24 mouse cellular contexts compared by ENCODE assay signal in genomic region chr4:141030541-141031206, GRCm38 (mm10). TPM values are rescaled to one million over a fixed set of nuclear protein-coding genes. Genes with fewer than 3 reads are reported as not detected.
DNase-seq lines count a peak whose midpoint lies in the region; ATAC-seq and TF ChIP-seq lines count a peak whose summit lies in the region.
"Had no signal": no experiment of that assay in that cellular context is flagged by ENCODE, and none has a peak within 500 bp of the region (broad histone marks: within the 10 kb centered on the region; RNA-seq: fewer than 3 reads in every experiment).

No protein-coding gene starts in this region.

- H3K4me2 ChIP-seq in forebrain, postnatal 0 days (ENCODE audit: low read depth), result no peak overlapping the region
- H3K4me2 ChIP-seq in forebrain, embryonic 12.5 days, result no peak overlapping the region
- H3K4me2 ChIP-seq in hindbrain, embryonic 14.5 days (replicated peaks), result no peak overlapping the region
- H3K4me2 ChIP-seq in hindbrain, postnatal 0 days (ENCODE audit: low read depth, low read length), result no peak overlapping the region
- H3K4me2 ChIP-seq in hindbrain, embryonic 16.5 days (ENCODE audit: low read length), result no peak overlapping the region
- H3K4me2 ChIP-seq: hindbrain, embryonic 15.5 days; kidney, embryonic 15.5 days; limb, embryonic 13.5 days; lung, embryonic 15.5 days; neural tube, embryonic 15.5 days had no signal

- no peaks in the 10 kb centered on the region for H3K9me3 ChIP-seq in forebrain, postnatal 0 days (ENCODE audit: low read length)
- H3K9me3 ChIP-seq in forebrain, embryonic 12.5 days, result no peaks in the 10 kb centered on the region
- H3K9me3 ChIP-seq in hindbrain, embryonic 14.5 days (ENCODE audit: control insufficient read depth, low read length), result no peaks in the 10 kb centered on the region
- no peaks in the 10 kb centered on the region for H3K9me3 ChIP-seq in hindbrain, postnatal 0 days (ENCODE audit: low read length)
- H3K9me3 ChIP-seq in hindbrain, embryonic 16.5 days (ENCODE audit: control insufficient read depth, low read length), result no peaks in the 10 kb centered on the region
- H3K9me3 ChIP-seq: hindbrain, embryonic 15.5 days; kidney, embryonic 15.5 days; limb, embryonic 13.5 days; lung, embryonic 15.5 days; neural tube, embryonic 15.5 days had no signal

- H3K27me3 ChIP-seq in forebrain, postnatal 0 days (ENCODE audit: insufficient read depth, low read length), result no peaks in the 10 kb centered on the region
- H3K27me3 ChIP-seq in forebrain, embryonic 12.5 days, result no peaks in the 10 kb centered on the region
- H3K27me3 ChIP-seq in hindbrain, embryonic 14.5 days (ENCODE audit: control insufficient read depth, insufficient read depth, low read length), result no peaks in the 10 kb centered on the region
- H3K27me3 ChIP-seq in hindbrain, postnatal 0 days (ENCODE audit: insufficient read depth, low read length), result no peaks in the 10 kb centered on the region
- no peaks in the 10 kb centered on the region for H3K27me3 ChIP-seq in hindbrain, embryonic 16.5 days (replicated peaks; ENCODE audit: control insufficient read depth, insufficient read depth, low read length)
- no peaks in the 10 kb centered on the region for H3K27me3 ChIP-seq in thymus, adult 2 months (ENCODE audit: control insufficient read depth, insufficient read depth, low read length)
- H3K27me3 ChIP-seq: hindbrain, embryonic 15.5 days; kidney, embryonic 15.5 days; limb, embryonic 13.5 days; lung, embryonic 15.5 days; neural tube, embryonic 15.5 days; Patski had no signal

- ATAC-seq in forebrain, postnatal 0 days, result no peak
- no peak for ATAC-seq in forebrain, embryonic 12.5 days (ENCODE audit: low FRiP score)
- no peak for ATAC-seq in hindbrain, embryonic 14.5 days (ENCODE audit: low FRiP score)
- no peak for ATAC-seq in hindbrain, postnatal 0 days
- no peak for ATAC-seq in hindbrain, embryonic 16.5 days
- ATAC-seq: intestine, postnatal 0 days; Patski had no signal

- TF ChIP-seq POLR2A in thymus, adult 2 months (IDR thresholded peaks at IDR 0.05; ENCODE audit: control insufficient read depth, extremely low read depth, insufficient read depth, low read length, poor library complexity), result no peak

- peak; percentile 62 to 63 for DNase-seq in cerebellum, adult 18-20 months
- no peak for DNase-seq in cerebellum, postnatal 4 days (ENCODE audit: low spot score in 2 of 2)
- no peak for DNase-seq in forebrain, postnatal 0 days
- DNase-seq in hindbrain, embryonic 14.5 days (ENCODE audit: low spot score), result no peak
- no peak for DNase-seq in hindbrain, postnatal 0 days (ENCODE audit: low spot score)
- no peak for DNase-seq in thymus, adult 2 months
- DNase-seq: adrenal gland, postnatal 10 days; heart, adult 2 months; kidney, postnatal 4 days; lung, postnatal 4 days had no signal

- 0 out of 2 replicates have a peak overlapping the region, but pooled peaks have one; percentile 3 for H3K9ac ChIP-seq in forebrain, postnatal 0 days
- H3K9ac ChIP-seq in forebrain, embryonic 12.5 days, result no peak overlapping the region
- H3K9ac ChIP-seq in hindbrain, embryonic 14.5 days, result peak overlapping the region; percentile 11; the same call in 1 of the 2 replicates
- H3K9ac ChIP-seq in hindbrain, postnatal 0 days (replicated peaks; ENCODE audit: low read length), result no peak overlapping the region
- H3K9ac ChIP-seq in hindbrain, embryonic 16.5 days (ENCODE audit: low read depth, low read length), result peak overlapping the region; percentile 31
- H3K9ac ChIP-seq: hindbrain, embryonic 15.5 days; kidney, embryonic 15.5 days; limb, embryonic 13.5 days; liver, embryonic 14.5 days; lung, embryonic 15.5 days; neural tube, embryonic 15.5 days had no signal

- H3K27ac ChIP-seq in forebrain, postnatal 0 days (ENCODE audit: low read depth, low read length), result no peak overlapping the region
- H3K27ac ChIP-seq in forebrain, embryonic 12.5 days, result no peak overlapping the region
- no peak overlapping the region for H3K27ac ChIP-seq in hindbrain, embryonic 14.5 days
- no peak overlapping the region for H3K27ac ChIP-seq in hindbrain, postnatal 0 days
- no peak overlapping the region for H3K27ac ChIP-seq in hindbrain, embryonic 16.5 days (ENCODE audit: low read depth, low read length)
- no peak overlapping the region for H3K27ac ChIP-seq in thymus, adult 2 months (ENCODE audit: control insufficient read depth, insufficient read depth, low read length)
- H3K27ac ChIP-seq: heart, adult 2 months; hindbrain, embryonic 15.5 days; kidney, embryonic 15.5 days; limb, embryonic 13.5 days; liver, embryonic 14.5 days; lung, embryonic 15.5 days had no signal

- no peaks in the 10 kb centered on the region for H3K4me1 ChIP-seq in forebrain, postnatal 0 days (ENCODE audit: insufficient read depth)
- peaks cover 4% of the 10 kb centered on the region; the same call in 1 of the 2 replicates for H3K4me1 ChIP-seq in forebrain, embryonic 12.5 days
- H3K4me1 ChIP-seq in hindbrain, embryonic 14.5 days (replicated peaks; ENCODE audit: control insufficient read depth, insufficient read depth, low read length), result peaks cover 8% of the 10 kb centered on the region; the same call in 1 of the 2 replicates
- no peaks in the 10 kb centered on the region for H3K4me1 ChIP-seq in hindbrain, postnatal 0 days (ENCODE audit: insufficient read depth, low read length)
- H3K4me1 ChIP-seq in hindbrain, embryonic 16.5 days (ENCODE audit: control insufficient read depth, insufficient read depth, low read depth, low read length), result peaks cover 5% of the 10 kb centered on the region; the same call in 1 of the 2 replicates
- H3K4me1 ChIP-seq in thymus, adult 2 months (replicated peaks; ENCODE audit: control insufficient read depth, insufficient read depth, low read length), result no peaks in the 10 kb centered on the region

- TF ChIP-seq CTCF in forebrain, postnatal 0 days (IDR thresholded peaks at IDR 0.05; ENCODE audit: low read depth), result no peak
- TF ChIP-seq CTCF in hindbrain, postnatal 0 days (IDR thresholded peaks at IDR 0.05; ENCODE audit: low read depth), result no peak
- no peak for TF ChIP-seq CTCF in thymus, adult 2 months (IDR thresholded peaks at IDR 0.05; ENCODE audit: borderline replicate concordance, control insufficient read depth, extremely low read depth, insufficient read depth, low read length, poor library complexity)

- 88% methylated on average over 18 of the region's 18 CpGs for WGBS in forebrain, postnatal 0 days
- 94% methylated on average over 18 of the region's 18 CpGs for WGBS in forebrain, embryonic 12.5 days
- WGBS in hindbrain, embryonic 14.5 days, result 88% methylated on average over 18 of the region's 18 CpGs
- WGBS in hindbrain, postnatal 0 days, result 76% methylated on average over 18 of the region's 18 CpGs
- WGBS in hindbrain, embryonic 16.5 days, result 86% methylated on average over 17 of the region's 18 CpGs
- 95% methylated on average over 18 of the region's 18 CpGs for WGBS in thymus, adult 2 months

- peaks cover 42% of the 10 kb centered on the region for H3K36me3 ChIP-seq in forebrain, postnatal 0 days (ENCODE audit: insufficient read depth)
- H3K36me3 ChIP-seq in forebrain, embryonic 12.5 days (replicated peaks), result peaks cover 87% of the 10 kb centered on the region
- peaks cover 65% of the 10 kb centered on the region for H3K36me3 ChIP-seq in hindbrain, embryonic 14.5 days (replicated peaks; ENCODE audit: control insufficient read depth, insufficient read depth)
- H3K36me3 ChIP-seq in hindbrain, postnatal 0 days (ENCODE audit: insufficient read depth, low read length), result peaks cover 16% of the 10 kb centered on the region
- peaks cover 5% of the 10 kb centered on the region; the same call in 1 of the 2 replicates for H3K36me3 ChIP-seq in hindbrain, embryonic 16.5 days (ENCODE audit: control insufficient read depth, insufficient read depth, low read length)
- no peaks in the 10 kb centered on the region for H3K36me3 ChIP-seq in thymus, adult 2 months (ENCODE audit: control insufficient read depth, insufficient read depth, low read length)

- H3K4me3 ChIP-seq in forebrain, postnatal 0 days (ENCODE audit: low read depth, low read length), result no peak overlapping the region
- H3K4me3 ChIP-seq in forebrain, embryonic 12.5 days (replicated peaks), result no peak overlapping the region
- no peak overlapping the region for H3K4me3 ChIP-seq in hindbrain, embryonic 14.5 days (replicated peaks; ENCODE audit: low read length)
- H3K4me3 ChIP-seq in hindbrain, postnatal 0 days (ENCODE audit: low read length), result no peak overlapping the region
- H3K4me3 ChIP-seq in hindbrain, embryonic 16.5 days (ENCODE audit: low read length), result no peak overlapping the region
- no peak overlapping the region for H3K4me3 ChIP-seq in thymus, adult 2 months (ENCODE audit: control insufficient read depth, insufficient read depth, low read length)
- H3K4me3 ChIP-seq: heart, adult 2 months; hindbrain, embryonic 15.5 days; kidney, embryonic 15.5 days; limb, embryonic 13.5 days; lung, embryonic 15.5 days; neural tube, embryonic 15.5 days had no signal

RNA-seq across cellular contexts. Expression of gene Mfap2, which starts 20.5 kb away (rescaled TPM):
- 22.2 and 25.1 TPM in 2 replicates for total RNA-seq in forebrain, postnatal 0 days (2014; rRNA removed)
- polyA plus RNA-seq in forebrain, postnatal 0 days (2015; fragmentation: Nextera tagmentation; extraction: Ambion mirVana), result 124 and 148 TPM in 2 replicates
- polyA plus RNA-seq in forebrain, embryonic 12.5 days (2016; fragmentation: Nextera tagmentation; extraction: Ambion mirVana), result 250 and 275 TPM in 2 replicates
- polyA plus RNA-seq in hindbrain, embryonic 14.5 days (2014; fragmentation: Nextera tagmentation; extraction: Ambion mirVana), result 164 and 190 TPM in 2 replicates
- 20.6 and 42.3 TPM in 2 replicates for total RNA-seq in hindbrain, postnatal 0 days (2014; rRNA removed)
- 92.0 and 99.5 TPM in 2 replicates for polyA plus RNA-seq in hindbrain, postnatal 0 days (2015; fragmentation: Nextera tagmentation; extraction: Ambion mirVana)
- polyA plus RNA-seq in hindbrain, embryonic 16.5 days (2015; fragmentation: Nextera tagmentation; extraction: Ambion mirVana), result 130 and 180 TPM in 2 replicates
- polyA plus RNA-seq in thymus, adult 2 months (2012; rRNA removed), result 6.1 and 7.0 TPM in 2 replicates
- polyA plus RNA-seq: CD4-positive, CD25-positive, alpha-beta regulatory T cell, adult 4 months had no signal

RNA-seq across cellular contexts. Expression of gene Crocc, which starts 29.7 kb away (rescaled TPM):
- total RNA-seq in forebrain, postnatal 0 days (2014; rRNA removed), result 29.9 and 43.0 TPM in 2 replicates
- 3.5 and 3.8 TPM in 2 replicates for polyA plus RNA-seq in forebrain, postnatal 0 days (2015; fragmentation: Nextera tagmentation; extraction: Ambion mirVana)
- polyA plus RNA-seq in forebrain, embryonic 12.5 days (2016; fragmentation: Nextera tagmentation; extraction: Ambion mirVana), result 15.4 and 17.4 TPM in 2 replicates
- 5.0 and 5.4 TPM in 2 replicates for polyA plus RNA-seq in hindbrain, embryonic 14.5 days (2014; fragmentation: Nextera tagmentation; extraction: Ambion mirVana)
- 18.7 and 19.7 TPM in 2 replicates for total RNA-seq in hindbrain, postnatal 0 days (2014; rRNA removed)
- polyA plus RNA-seq in hindbrain, postnatal 0 days (2015; fragmentation: Nextera tagmentation; extraction: Ambion mirVana), result 3.8 and 3.9 TPM in 2 replicates
- 4.6 and 4.9 TPM in 2 replicates for polyA plus RNA-seq in hindbrain, embryonic 16.5 days (2015; fragmentation: Nextera tagmentation; extraction: Ambion mirVana)
- polyA plus RNA-seq in thymus, adult 2 months (2012; rRNA removed), result 12.9 and 17.6 TPM in 2 replicates

RNA-seq across cellular contexts. Expression of gene Atp13a2, which starts 44.0 kb away (rescaled TPM):
- total RNA-seq in forebrain, postnatal 0 days (2014; rRNA removed), result 205 and 251 TPM in 2 replicates
- polyA plus RNA-seq in forebrain, postnatal 0 days (2015; fragmentation: Nextera tagmentation; extraction: Ambion mirVana), result 119 and 141 TPM in 2 replicates
- polyA plus RNA-seq in forebrain, embryonic 12.5 days (2016; fragmentation: Nextera tagmentation; extraction: Ambion mirVana), result 75.5 and 82.3 TPM in 2 replicates
- 176 and 178 TPM in 2 replicates for polyA plus RNA-seq in hindbrain, embryonic 14.5 days (2014; fragmentation: Nextera tagmentation; extraction: Ambion mirVana)
- total RNA-seq in hindbrain, postnatal 0 days (2014; rRNA removed), result 408 and 435 TPM in 2 replicates
- 151 and 166 TPM in 2 replicates for polyA plus RNA-seq in hindbrain, postnatal 0 days (2015; fragmentation: Nextera tagmentation; extraction: Ambion mirVana)
- 185 and 196 TPM in 2 replicates for polyA plus RNA-seq in hindbrain, embryonic 16.5 days (2015; fragmentation: Nextera tagmentation; extraction: Ambion mirVana)
- polyA plus RNA-seq in thymus, adult 2 months (2012; rRNA removed), result 300 and 301 TPM in 2 replicates

RNA-seq across cellular contexts. Expression of gene Necap2, which starts 47.5 kb away (rescaled TPM):
- 49.6 and 51.1 TPM in 2 replicates for total RNA-seq in forebrain, postnatal 0 days (2014; rRNA removed)
- polyA plus RNA-seq in forebrain, postnatal 0 days (2015; fragmentation: Nextera tagmentation; extraction: Ambion mirVana), result 38.9 and 43.0 TPM in 2 replicates
- 52.7 and 56.8 TPM in 2 replicates for polyA plus RNA-seq in forebrain, embryonic 12.5 days (2016; fragmentation: Nextera tagmentation; extraction: Ambion mirVana)
- polyA plus RNA-seq in hindbrain, embryonic 14.5 days (2014; fragmentation: Nextera tagmentation; extraction: Ambion mirVana), result 44.2 and 46.9 TPM in 2 replicates
- total RNA-seq in hindbrain, postnatal 0 days (2014; rRNA removed), result 52.5 and 67.5 TPM in 2 replicates
- polyA plus RNA-seq in hindbrain, postnatal 0 days (2015; fragmentation: Nextera tagmentation; extraction: Ambion mirVana), result 51.5 and 51.8 TPM in 2 replicates
- 54.0 and 55.5 TPM in 2 replicates for polyA plus RNA-seq in hindbrain, embryonic 16.5 days (2015; fragmentation: Nextera tagmentation; extraction: Ambion mirVana)
- polyA plus RNA-seq in thymus, adult 2 months (2012; rRNA removed), result 105 and 111 TPM in 2 replicates

RNA-seq across cellular contexts. Expression of gene Spata21, which starts 57.5 kb away (rescaled TPM):
- total RNA-seq in forebrain, postnatal 0 days (2014; rRNA removed), result 0.08 and 0.67 TPM in 2 replicates
- 0.31 and 0.68 TPM in 2 replicates for polyA plus RNA-seq in forebrain, postnatal 0 days (2015; fragmentation: Nextera tagmentation; extraction: Ambion mirVana)
- polyA plus RNA-seq in forebrain, embryonic 12.5 days (2016; fragmentation: Nextera tagmentation; extraction: Ambion mirVana), result 0.26 TPM in 1 of 2 replicates, not detected in the other
- 0.46 and 0.96 TPM in 2 replicates for polyA plus RNA-seq in hindbrain, embryonic 14.5 days (2014; fragmentation: Nextera tagmentation; extraction: Ambion mirVana)
- 0.37 and 0.90 TPM in 2 replicates for total RNA-seq in hindbrain, postnatal 0 days (2014; rRNA removed)
- 0.84 and 1.6 TPM in 2 replicates for polyA plus RNA-seq in hindbrain, postnatal 0 days (2015; fragmentation: Nextera tagmentation; extraction: Ambion mirVana)
- polyA plus RNA-seq in hindbrain, embryonic 16.5 days (2015; fragmentation: Nextera tagmentation; extraction: Ambion mirVana), result 0.60 and 1.0 TPM in 2 replicates
- polyA plus RNA-seq in thymus, adult 2 months (2012; rRNA removed), result 0.08 and 0.23 TPM in 2 replicates
- total RNA-seq: adrenal gland, postnatal 10 days; gastrocnemius, adult 8-10 months; heart, adult 2 months had no signal
- polyA plus RNA-seq: heart, postnatal 0 days; liver, embryonic 14.5 days; Patski; urinary bladder, adult 2 months had no signal

Comparison
In these comparisons a context has a peak if more than half of its experiments do, and no peak if none do; other contexts are left out.
1. DNase-seq: peak in cerebellum, adult 18-20 months (2 of 2); none in cerebellum, postnatal 4 days (0 of 2), forebrain, postnatal 0 days (single experiment), hindbrain, embryonic 14.5 days (single experiment), hindbrain, postnatal 0 days (single experiment) and thymus, adult 2 months (single experiment).
2. H3K9ac ChIP-seq: peak in forebrain, postnatal 0 days (single experiment), hindbrain, embryonic 14.5 days (single experiment) and hindbrain, embryonic 16.5 days (single experiment); none in forebrain, embryonic 12.5 days (single experiment) and hindbrain, postnatal 0 days (single experiment).
3. RNA of gene Mfap2, which starts 20.5 kb away (polyA plus RNA-seq): 250 to 275 TPM in forebrain, embryonic 12.5 days, 164 to 190 TPM in hindbrain, embryonic 14.5 days, 130 to 180 TPM in hindbrain, embryonic 16.5 days, 124 to 148 TPM in forebrain, postnatal 0 days and 92.0 to 99.5 TPM in hindbrain, postnatal 0 days; 6.1 to 7.0 TPM in thymus, adult 2 months; every median in the first group is over 10 times any median in the second.